In genomic region chr7:66247274-66248021, GRCm38 (mm10) we compare ENCODE assay signal across 10 mouse cellular contexts.
DNase-seq lines count a peak whose midpoint lies in the region; ATAC-seq and TF ChIP-seq lines count a peak whose summit lies in the region.
"Had no signal": no experiment of that assay in that cellular context is flagged by ENCODE, and none has a peak within 500 bp of the region (broad histone marks: within the 10 kb centered on the region; RNA-seq: fewer than 3 reads in every experiment).

No protein-coding gene starts in this region.

- H3K9ac ChIP-seq in forebrain, embryonic 15.5 days (replicated peaks) = no peak overlapping the region
- H3K9ac ChIP-seq in intestine, postnatal 0 days (ENCODE audit: low read depth, low read length) = no peak overlapping the region
- H3K9ac ChIP-seq: embryonic facial prominence, embryonic 13.5 days; lung, embryonic 15.5 days had no signal

- H3K27ac ChIP-seq in forebrain, embryonic 15.5 days (replicated peaks) = peak overlapping the region; percentile 61
- H3K27ac ChIP-seq in intestine, postnatal 0 days (ENCODE audit: low read depth, low read length) = no peak overlapping the region
- H3K27ac ChIP-seq: embryonic facial prominence, embryonic 13.5 days; lung, embryonic 15.5 days had no signal

- H3K4me2 ChIP-seq in forebrain, embryonic 15.5 days (replicated peaks) = no peak overlapping the region
- no peak overlapping the region for H3K4me2 ChIP-seq in intestine, postnatal 0 days (replicated peaks; ENCODE audit: low read depth)
- H3K4me2 ChIP-seq: embryonic facial prominence, embryonic 13.5 days; lung, embryonic 15.5 days had no signal

- 13% methylated on average over 12 of the region's 12 CpGs for WGBS in forebrain, embryonic 15.5 days
- 78% methylated on average over 12 of the region's 12 CpGs for WGBS in intestine, postnatal 0 days

- no peak overlapping the region for H3K4me3 ChIP-seq in forebrain, embryonic 15.5 days
- H3K4me3 ChIP-seq in intestine, postnatal 0 days (ENCODE audit: low read depth, low read length) = no peak overlapping the region
- H3K4me3 ChIP-seq: embryonic facial prominence, embryonic 13.5 days; lung, embryonic 15.5 days had no signal

- H3K36me3 ChIP-seq in forebrain, embryonic 15.5 days = no peaks in the 10 kb centered on the region
- H3K36me3 ChIP-seq in intestine, postnatal 0 days (ENCODE audit: control insufficient read depth, insufficient read depth) = no peaks in the 10 kb centered on the region
- H3K36me3 ChIP-seq: embryonic facial prominence, embryonic 13.5 days; lung, embryonic 15.5 days had no signal

- no peaks in the 10 kb centered on the region for H3K27me3 ChIP-seq in forebrain, embryonic 15.5 days
- H3K27me3 ChIP-seq in intestine, postnatal 0 days (replicated peaks; ENCODE audit: control insufficient read depth, insufficient read depth, low read length) = no peaks in the 10 kb centered on the region
- H3K27me3 ChIP-seq: embryonic facial prominence, embryonic 13.5 days; lung, embryonic 15.5 days had no signal

- no peaks in the 10 kb centered on the region for H3K9me3 ChIP-seq in forebrain, embryonic 15.5 days
- H3K9me3 ChIP-seq in intestine, postnatal 0 days (ENCODE audit: control insufficient read depth) = no peaks in the 10 kb centered on the region
- H3K9me3 ChIP-seq: embryonic facial prominence, embryonic 13.5 days; lung, embryonic 15.5 days had no signal

- peak; percentile 21 to 23 for DNase-seq in heart, adult 18-20 months
- DNase-seq in heart, postnatal 36 days = no peak
- DNase-seq in adrenal gland, adult 8-10 months = peak; percentile 25
- peak; percentile 77 to 88 for DNase-seq in layer of hippocampus, adult 8-10 months (ENCODE audit: low spot score in 2 of 2)
- peak; percentile 67 for DNase-seq in right cerebral cortex, postnatal 4 days

- peak; percentile 83 for ATAC-seq in forebrain, embryonic 15.5 days (replicated peaks)
- 0 out of 2 replicates have a peak, but pooled peaks have one; percentile 28 for ATAC-seq in megakaryocyte, adult 5-6 weeks (ENCODE audit: poor library complexity, severe bottlenecking)
- no peak for ATAC-seq in intestine, postnatal 0 days

- TF ChIP-seq CTCF in intestine, postnatal 0 days (IDR thresholded peaks at IDR 0.05; ENCODE audit: low read depth) = no peak

- intact Hi-C loops in heart, postnatal 36 days (cut with DNase I) = no loop called here

- H3K4me1 ChIP-seq in forebrain, embryonic 15.5 days = peaks cover 21% of the 10 kb centered on the region
- H3K4me1 ChIP-seq in intestine, postnatal 0 days (replicated peaks; ENCODE audit: control insufficient read depth, insufficient read depth, low read length) = no peaks in the 10 kb centered on the region

Comparison
In these comparisons a context has a peak if more than half of its experiments do, and no peak if none do; other contexts are left out.
1. DNase-seq: peak in heart, adult 18-20 months (2 of 2), adrenal gland, adult 8-10 months (single experiment), layer of hippocampus, adult 8-10 months (2 of 2) and right cerebral cortex, postnatal 4 days (single experiment); none in heart, postnatal 36 days (0 of 2).